Mouse (Mus musculus) G1E (cell line): Measurements from ENCODE around the gene Tnp2.

Experiments
- CTCF ChIP-seq: IDR thresholded peaks from 2 replicates; pipeline ENCODE4 v1.5.1; 2012; ENCODE audit warnings: low read depth, low read length, inconsistent platforms, mixed read lengths
- GATA1 ChIP-seq: IDR thresholded peaks from 2 replicates; pipeline ENCODE4 v1.6.1; 2012; ENCODE audit warnings: borderline replicate concordance, low read length, inconsistent platforms, mixed read lengths
- TAL1 ChIP-seq: conservative IDR thresholded peaks from 2 replicates; pipeline ENCODE4 v1.6.1; 2012; ENCODE audit warnings: low read depth, low read length, inconsistent platforms, mixed read lengths

DNA sequence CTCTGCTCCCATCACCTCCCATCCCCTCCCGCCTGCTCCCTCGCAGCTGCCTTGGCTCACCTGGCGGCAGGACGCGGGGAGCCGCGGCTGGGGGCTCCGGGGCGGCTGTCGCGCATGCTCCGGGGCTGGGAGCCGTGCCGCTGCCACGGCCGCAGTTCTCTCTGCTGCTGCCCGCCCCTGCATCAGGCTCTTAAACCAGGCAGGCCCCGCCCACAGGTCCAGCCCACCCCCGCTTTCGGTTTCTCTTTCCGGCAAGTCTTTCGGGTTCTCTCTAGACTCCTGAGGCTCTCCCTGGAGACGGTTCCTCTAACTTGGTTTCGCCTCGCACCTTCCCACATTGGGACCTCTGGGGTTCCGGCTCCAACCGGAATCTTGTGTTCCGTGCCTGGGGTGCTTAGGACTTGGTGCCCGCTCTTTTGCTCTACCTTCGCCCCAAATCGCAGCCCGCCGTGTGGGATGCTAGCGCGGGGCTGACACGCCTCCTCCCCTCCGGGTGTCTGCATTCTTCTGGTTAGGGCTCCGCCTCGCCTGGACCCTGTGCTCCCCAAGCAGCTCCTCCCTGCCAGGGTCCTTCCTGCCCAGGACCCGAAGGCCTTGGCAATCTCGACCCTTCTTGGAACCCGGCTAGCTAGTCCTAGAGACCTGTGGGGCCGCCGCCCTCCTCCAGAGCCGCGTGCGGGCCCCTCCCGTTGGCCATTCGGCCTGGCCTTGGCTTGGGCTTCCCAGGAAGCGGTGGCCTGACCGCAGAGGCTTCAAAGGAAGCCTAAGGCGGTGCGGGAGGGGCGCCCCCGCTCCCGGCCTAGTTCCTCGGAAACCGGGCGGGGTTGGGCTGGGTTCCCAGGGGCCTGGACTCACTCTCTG lies 2.9 kb downstream of the Tnp2 start, which contains the start of gene Socs1:
- no peak for TF ChIP-seq TAL1
- no peak for TF ChIP-seq CTCF
- no peak for TF ChIP-seq GATA1
